Mouse (Mus musculus) NIH3T3 (cell line): ENCODE results near the gene Gm7030.
"Not testable (repeated sequence)": the region's sequence is repeated elsewhere in the genome, so short reads cannot be mapped to it uniquely, and the experiment has no call there.

Source experiments
- DNase-seq: peaks from one replicate; pipeline ENCODE4 v3.0.0-alpha.2; 2012; ENCODE audit warnings: low read depth

The Gm7030 gene

DNA sequence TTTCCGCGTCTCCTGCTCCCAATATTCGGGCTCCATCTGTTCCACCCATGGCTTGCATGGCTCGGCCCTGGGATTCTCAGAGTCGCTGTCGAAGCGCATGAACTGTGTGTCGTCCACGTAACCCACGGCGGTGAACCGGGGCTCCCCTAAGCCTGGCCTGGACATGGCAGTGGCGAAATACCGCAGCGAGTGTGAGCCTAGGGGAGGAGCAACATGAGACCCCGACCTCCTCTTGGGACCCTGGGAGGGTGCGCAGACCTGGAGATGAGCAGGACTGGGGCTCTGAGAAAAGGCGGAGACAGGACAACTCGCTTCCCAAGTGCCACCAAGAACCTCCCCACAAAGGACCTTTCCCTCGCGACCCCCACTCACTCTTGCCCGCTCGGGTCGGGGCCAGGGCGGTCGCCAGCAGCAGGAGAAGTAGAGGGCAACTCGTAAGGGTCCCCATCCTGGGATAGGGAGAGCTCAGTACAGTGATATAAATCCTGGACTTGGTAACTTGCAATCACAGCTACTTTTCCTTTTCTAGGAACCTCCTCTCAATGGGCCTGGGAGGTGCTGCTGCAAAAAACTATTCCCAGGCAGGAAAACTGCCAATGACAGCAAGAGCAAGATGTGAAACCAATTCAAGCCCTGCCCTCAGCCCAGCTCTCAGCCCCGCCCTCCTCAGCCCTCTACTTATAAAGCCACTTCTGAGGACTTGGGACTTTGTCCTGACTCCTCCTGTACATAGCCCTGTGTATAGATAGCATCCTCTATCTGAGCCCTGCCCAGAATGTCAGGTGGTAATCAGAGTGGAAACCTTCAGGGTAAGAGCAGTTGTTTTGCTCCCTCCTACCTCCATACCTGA, at the start of gene Gm7030:
Gm7030 (minus strand) TSS at position 458 of the 850 bp plus-strand sequence.
- not testable (repeated sequence) for DNase-seq

DNA sequence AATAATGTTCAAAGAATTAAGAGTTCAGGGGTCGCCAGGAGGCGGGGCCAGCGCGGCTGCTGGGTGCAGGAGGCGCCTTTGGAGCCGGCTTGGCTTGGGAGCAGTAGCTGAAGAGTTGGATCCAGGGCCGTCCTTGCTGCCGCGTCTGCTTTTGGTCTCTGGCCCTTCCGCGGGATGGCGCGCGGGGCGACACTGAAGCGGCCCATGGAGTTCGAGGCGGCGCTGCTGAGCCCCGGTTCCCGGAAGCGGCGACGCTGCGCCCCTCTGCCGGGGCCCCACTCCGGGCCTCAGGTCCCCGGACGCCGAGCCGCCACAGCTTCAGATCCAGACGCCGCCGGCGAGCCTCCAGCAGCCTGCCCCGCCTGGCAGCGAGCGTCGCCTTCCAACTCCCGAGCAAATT, 49.7 kb upstream of the Gm7030 start:
- DNase-seq = not testable (repeated sequence)

DNA sequence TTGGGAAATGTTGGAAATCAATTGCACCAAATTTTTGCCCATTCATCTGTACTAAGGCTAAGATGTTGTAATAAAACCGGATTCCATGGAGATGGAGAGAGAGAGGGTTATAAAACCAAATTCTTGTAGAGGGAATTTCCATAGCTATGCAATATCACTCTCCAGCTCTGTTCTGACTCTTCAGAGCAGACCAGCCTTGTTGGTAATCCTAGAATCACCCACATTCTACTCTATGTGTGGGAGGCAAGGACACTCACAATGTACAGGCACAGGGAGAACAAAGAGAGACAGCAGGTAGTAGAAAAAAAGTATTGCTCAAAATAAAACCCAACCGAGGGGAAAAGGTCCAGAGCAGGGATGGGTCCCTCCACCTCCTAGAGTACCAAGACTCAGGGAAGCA, 46.9 kb upstream of the Gm7030 start:
- not testable (repeated sequence) for DNase-seq

DNA sequence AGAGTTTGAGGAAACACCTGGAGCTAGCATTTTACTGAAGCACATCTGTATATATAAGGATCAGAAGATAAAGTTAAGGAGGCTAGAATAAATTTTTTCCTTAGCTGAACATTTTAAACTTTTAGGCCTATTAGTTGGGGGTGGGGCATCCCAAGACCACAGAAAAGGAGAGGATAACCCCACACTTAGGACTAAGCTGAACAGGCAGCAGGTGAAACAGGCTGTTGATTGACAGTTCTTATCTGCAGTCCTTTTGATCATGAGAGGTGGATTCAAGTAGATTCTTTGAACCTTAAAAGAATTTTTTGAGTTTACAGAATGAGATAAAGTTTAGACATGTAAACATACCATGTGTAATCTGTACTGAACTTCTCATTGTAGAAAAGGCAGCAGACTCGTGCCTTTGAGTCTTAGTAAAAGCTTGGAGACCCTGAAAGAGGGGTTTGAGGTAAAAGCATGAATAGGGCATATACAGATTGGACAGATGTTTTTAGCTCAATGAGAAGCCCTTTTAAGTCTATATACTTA, 41.1 kb upstream of the Gm7030 start:
- DNase-seq = no peak

DNA sequence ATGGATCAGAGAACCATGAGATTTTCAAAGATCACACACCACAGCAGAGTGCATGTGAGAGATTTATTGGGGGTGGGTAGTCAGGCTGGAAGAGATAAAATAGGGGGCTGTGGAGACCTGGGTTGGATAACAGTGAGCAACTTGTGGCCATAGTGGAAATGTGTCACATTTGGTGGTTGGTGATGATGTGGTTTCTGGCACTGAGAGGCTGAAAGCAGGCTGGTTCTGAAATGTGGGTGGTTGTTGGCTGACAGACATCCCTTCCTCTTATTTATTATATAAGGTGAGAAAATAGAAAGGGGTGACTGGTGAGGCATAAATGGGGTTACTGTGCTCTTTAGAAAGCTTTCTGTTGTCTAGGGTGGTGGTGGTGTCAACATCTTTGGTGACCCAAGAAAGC, 40.5 kb upstream of the Gm7030 start:
- no peak for DNase-seq

DNA sequence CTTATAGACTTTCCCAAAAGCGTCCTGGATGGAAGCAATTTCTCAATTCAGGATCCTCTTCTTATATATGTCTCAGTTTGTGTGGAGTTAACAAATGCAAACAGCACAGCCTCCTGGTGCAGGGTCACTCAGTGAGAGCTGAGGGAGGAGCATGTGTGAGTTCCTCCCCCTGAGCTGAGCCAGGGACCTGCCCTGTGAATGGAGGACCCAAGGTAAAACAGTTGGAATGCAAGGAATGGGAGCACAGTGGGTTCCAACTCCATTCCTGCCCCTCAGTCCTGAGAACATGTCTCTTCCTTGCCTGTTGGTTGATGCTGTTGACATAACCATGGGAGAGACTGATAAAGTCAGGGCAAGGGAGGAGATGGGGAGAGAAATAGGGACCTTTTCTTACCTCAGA, 39.9 kb upstream of the Gm7030 start:
- not testable (repeated sequence) for DNase-seq

DNA sequence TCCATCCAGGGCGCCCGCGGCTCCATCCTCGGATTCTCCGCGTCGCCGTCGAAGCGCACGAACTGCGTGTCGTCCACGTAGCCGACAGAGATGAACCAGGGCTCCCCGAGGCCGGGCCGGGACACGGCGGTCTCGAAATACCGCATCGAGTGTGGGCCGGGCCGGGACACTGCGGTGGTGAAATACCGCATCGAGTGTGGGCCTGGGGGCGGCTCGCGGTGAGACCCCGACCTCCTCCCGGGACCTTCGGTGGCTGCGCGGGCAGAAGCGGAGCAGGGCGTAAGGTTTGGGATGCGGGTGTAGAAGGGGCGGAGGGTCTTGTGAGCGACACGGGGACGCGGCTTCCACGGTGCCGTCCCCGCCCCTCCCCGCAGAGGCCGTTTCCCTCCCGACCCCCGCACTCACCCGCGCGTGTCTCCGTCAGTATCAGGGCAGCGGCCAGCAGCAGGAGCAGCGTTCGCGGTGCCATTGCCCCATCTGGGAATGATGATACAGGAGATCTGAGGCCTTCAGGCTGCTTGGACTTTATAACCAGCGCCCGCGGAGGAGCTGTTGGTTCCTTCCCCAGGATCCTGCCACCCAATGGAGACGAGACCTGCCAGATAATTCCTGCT, 38.9 kb upstream of the Gm7030 start, which contains the start of gene Gm8909:
Gm8909 (minus strand) TSS at position 499 of the 614 bp plus-strand sequence.
- DNase-seq = no peak

DNA sequence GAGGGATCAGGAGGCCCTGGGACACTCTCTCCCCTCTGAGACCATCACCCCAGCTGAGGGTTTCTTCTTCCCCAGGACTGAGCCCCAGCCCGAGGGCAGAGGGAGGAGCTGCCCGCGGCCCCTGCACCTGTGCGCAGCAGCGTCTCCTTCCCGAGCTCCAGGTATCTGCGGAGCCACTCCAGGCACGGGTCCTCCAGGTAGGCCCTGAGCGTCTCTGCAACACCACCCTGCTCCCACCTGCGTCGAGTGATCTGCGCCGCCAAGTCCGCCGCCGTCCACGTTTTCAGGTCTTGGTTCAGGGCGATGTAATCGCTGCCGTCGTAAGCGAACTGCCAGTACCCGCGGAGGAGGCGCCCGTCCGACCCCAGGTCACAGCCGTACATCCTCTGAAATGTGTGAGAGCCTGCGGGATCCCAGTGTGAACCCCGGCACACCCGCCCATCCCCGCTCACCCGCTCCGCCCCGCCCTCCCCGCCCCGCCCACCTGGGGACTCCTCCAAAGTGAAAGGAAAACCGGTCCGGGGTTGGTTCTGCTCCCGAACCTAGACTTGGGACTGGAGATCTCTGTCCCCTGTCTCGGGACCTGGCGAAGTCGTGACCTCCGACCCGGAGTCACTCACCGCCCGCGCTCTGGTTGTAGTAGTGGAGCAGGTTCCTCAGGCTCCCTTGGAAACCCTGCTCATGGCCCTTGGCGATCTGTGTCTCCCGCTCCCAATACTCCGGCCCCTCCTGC, 38.2 kb upstream of the Gm7030 start:
- DNase-seq = no peak

DNA sequence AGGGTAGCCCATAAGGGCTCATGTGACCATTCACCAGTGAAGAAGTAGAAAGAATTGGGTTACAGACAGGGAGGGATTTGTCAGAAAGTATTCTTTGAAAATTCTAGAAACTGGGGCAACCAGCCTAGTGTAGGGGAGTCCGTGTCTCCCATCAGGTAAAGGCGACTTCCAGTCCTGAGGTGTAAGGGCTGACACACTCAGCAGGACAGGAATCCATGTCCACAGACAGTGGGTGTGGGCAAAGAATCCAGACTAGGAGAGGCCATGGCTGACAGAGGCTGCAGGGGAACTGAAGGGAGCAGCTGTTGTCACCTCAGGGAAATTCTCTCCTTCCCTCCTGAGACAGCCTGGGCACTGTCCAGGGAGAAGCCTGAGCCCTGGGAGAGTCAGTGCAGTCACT, 37.7 kb upstream of the Gm7030 start:
- DNase-seq = not testable (repeated sequence)

DNA sequence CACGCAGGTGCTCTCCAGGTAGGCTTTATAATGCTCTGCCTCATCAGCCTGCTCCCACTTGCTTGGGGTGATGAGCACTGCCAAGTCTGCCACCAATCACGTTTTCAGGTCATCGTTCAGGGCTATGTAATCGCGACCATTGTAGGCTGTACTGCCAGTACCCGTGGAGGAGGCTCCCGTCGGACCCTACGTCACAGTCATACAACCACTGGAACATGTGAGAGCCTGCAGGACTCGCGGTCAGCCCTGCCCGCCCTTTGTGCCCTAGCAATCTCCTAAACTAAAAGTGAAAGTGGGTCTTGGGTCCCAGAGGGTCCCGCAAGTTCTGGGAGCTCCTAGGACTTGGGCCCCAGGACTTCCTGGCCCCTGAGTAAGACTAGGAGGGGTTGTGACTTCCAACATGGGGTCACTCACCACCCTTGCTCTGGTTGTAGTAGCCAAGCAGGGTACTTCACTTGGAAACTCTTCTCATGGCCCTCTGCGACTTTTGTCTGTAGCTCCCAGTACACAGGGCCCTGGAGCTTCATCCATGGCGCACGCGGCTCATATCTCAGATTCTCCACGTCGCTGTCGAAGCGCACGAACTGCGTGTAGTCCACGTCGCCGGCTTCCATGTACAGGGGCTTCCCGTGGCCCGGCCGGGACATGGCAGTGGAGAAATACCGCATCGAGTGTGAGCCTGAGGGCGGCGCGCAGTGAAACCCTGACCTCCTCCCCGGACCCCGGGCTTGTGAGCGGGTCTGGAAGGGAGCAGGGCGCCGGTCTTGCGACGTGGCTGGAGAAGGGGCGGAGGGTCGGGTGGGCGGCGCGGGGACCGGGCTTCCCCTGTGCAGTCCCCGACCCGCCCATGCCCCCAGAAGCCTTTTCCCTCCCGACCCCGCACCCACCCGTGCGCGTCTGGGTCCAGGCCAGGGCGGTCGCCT, 32.2 kb upstream of the Gm7030 start:
- no peak for DNase-seq

DNA sequence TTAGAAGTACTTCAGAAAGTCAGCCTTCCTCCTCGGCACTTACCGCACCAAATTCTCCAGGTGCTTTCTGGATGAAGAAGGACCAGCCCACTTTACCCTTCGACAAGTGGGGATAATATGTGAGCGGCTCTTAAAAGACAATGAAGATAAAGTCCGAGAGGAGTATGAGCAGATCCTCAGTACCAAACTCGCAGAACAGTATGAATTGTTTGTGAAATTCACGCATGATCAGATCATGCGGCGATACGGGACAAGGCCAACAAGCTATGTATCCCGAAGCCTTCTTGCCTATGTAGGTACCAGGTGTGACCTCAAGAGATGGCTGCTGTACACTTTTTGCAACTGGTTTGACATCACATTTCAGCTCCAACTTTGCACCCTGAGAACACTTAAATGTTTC, 29.0 kb upstream of the Gm7030 start:
- DNase-seq = not testable (repeated sequence)

DNA sequence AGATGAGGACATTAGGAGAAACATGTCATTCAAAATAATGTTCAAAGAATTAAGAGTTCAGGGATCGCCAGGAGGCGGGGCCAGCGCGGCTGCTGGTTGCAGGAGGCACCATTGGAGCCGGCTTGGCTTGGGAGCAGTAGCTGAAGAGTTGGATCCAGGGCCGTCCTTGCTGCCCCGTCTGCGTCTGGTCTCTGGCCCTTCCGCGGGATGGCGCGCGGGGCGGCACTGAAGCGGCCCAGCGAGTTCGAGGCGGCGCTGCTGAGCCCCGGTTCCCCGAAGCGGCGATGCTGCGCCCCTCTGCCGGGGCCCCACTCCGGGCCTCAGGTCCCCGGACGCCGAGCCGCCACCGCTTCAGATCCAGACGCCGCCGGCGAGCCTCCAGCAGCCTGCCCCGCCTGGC, 28.6 kb upstream of the Gm7030 start:
- not testable (repeated sequence) for DNase-seq

DNA sequence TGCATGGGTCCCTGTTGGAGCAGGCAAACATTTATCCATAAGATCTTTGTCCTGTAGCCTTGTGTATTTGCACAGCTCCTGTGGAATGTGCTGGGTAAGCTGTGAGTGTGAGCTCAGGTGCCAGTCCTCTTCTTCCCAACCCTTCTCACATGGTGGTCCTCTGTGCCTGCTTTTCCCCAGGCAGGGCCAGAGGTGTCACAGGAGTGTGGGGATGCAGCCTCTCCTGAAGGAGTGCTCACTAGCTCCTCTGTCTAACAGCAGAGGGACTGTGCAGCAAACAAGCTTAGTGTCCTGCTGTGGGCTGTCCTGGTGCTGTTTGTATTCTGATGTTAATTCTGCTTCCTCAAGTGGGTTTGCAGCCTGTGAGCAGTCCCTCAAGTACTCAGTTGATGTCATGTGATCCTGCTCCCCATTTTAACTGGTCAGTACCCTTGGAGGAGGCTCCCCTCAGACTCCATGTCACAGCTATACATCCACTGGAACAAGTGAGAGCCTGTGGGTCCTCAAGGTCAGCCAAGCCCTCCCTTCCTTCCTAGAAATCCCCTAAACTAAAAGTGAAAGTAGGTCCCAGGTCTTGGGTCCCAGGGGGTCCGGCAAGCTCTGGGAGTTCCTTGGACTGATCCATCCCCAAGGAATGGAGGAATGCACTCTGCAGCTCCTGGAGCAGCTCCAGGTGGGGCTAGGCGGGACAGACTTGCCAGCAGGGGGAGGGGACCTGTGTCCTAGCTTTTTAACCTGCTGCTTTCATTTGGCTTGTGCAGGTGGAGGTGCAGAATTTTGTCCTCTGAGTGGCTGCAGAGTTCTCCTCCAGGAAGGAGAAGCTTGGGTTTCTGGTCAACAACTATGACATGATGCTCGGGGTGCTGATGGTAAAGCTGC, 25.3 kb upstream of the Gm7030 start:
- DNase-seq = no peak

DNA sequence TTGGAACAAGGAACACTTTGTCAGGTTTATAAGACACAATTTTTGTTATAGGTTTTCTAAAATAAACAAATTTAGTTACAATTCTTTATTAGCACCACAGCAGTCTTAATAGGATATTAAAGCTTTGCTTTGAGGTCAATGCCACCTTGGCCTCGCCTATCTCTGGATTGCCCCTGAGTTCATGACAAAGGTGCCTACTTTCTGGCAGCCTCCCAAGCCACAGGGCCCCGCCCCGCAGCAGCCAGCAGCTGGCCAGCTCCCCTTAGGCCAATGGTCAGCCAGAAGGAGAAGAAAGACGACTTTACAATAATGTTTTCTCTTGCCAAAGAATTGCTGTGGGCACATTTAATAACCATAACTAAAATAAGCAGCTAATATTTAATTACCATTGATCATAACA, 22.0 kb upstream of the Gm7030 start:
- DNase-seq = not testable (repeated sequence)

DNA sequence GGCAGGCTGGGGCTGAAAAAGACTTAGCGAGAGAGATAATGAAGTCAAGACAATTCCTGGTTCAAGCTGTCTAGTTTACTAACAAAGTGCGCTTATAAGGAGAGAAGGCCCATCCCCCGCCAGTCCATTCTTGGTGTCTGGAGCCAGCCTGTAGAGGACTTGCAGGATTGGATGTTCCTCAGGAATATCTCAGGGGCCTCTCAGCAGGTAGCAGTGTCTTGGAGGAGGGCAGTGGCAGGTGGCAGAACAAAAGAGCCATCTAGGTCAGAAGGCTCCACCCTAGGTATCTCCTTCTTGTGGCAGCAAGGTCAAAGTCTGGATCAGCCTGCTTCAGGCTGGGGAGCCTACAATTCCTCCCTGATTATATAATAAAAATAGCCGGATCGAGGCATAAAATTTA, 19.2 kb upstream of the Gm7030 start:
- not testable (repeated sequence) for DNase-seq

DNA sequence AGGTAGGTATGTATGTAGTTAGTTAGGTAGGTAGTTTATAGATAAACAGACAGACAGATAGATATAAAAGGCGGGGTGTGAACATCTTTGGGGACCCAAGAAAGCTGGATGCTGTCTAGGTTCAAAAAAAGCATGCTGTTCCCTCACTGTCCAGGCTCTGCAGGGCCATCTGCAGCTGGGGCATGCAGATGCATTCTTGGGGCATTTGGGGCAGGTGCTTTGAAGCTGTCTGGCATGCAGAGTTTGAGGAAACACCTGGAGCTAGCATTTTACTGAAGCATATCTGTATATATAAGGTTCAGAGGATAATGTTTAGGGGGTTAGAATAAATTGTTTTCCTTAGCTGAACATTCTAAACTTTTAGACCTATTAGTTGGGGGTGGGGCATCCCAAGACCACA, 17.7 kb upstream of the Gm7030 start:
- DNase-seq = not testable (repeated sequence)

DNA sequence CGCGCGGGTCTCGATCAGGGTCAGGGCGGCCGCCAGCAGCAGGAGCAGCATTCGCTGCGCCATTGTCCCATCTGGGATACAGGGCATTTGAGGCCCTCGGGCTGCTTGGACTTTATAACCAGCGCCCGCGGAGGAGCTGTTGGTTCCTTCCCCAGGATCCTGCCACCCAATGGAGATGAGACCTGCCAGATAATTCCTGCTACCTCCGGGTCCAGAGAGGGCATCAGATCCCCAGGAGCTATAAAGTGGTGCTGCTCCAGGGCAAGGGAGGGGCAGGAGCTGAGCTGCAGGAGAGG, 16.6 kb upstream of the Gm7030 start:
- not testable (repeated sequence) for DNase-seq

DNA sequence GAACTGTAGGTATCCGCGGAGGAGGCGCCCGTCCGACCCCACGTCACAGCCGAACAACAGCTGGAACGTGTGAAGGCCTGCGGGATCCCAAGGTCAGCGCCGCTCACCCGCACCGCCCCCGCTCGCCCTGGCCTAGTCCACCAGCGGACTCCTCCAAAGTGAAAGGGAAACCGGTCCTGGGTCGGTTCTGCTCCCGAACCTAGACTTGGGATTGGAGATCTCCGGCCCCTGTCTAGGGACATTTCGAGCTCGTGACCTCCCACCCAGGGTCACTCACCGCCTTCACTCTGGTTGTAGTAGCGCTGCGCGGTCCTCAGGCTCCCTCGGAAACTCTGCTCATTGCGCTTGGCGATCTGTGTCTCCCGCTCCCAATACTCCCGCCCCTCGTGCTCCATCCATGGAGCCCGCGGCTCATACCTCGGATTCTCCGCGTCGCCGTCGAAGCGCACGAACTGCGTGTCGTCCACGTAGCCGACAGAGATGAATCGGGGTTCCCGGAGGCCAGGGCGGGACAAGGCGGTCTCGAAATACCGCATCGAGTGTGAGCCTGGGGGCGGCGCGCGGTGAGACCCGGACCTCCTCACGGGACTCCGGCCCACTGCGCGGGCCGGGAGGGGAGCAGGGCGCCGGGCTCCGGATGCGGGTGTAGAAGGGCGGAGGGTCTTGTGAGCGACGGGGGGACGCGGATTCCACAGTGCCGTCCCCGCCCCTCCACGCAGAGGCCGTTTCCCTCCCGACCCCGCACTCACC, 16.1 kb upstream of the Gm7030 start:
- DNase-seq = no peak

DNA sequence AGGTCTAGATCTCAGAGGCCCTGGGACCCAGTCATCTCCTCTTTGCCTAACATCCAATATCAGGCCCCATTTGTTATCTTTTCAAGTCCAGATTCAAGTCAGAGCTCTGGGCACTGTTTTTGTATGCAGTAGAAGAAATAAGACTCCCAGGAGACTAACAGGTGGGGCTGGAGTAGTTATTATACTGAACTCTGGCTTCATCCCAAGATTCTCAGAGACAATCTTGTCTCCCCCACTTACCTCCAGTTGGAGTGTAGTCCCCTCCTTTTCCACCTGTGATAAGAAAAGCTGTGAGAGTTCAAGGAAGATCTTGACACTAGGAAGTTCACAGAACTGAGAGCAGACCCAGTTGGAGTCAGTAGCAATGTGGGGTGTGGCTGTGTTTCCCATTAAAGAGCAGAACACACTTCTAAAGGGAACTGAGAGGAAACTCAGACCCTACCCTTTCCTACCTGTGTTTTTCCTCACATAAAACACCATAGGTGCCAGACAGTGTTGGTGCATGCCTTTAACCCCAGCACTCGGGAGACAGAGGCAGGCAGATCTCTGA, 7.1 kb upstream of the Gm7030 start:
- DNase-seq = not testable (repeated sequence)
